Mouse (Mus musculus) thymus, adult 2 months (tissue): ENCODE measurements around the gene Olfr535. TPM values are rescaled to one million over a fixed set of nuclear protein-coding genes. Genes with fewer than 3 reads are reported as not detected.
"Not testable (repeated sequence)": the region's sequence is repeated elsewhere in the genome, so short reads cannot be mapped to it uniquely, and the experiment has no call there.

Experiments used
- DNase-seq: peaks from one replicate; pipeline ENCODE4 v3.0.0; 2021
- H3K27ac ChIP-seq: fragments of 200-500 bp; 2 replicates; pipeline ENCODE4 v1.5.1; 2012; ENCODE audit warnings: low read length, control low read depth; ENCODE audit not compliant: control insufficient read depth, insufficient read depth
- H3K27me3 ChIP-seq: fragments of 200-500 bp; 2 replicates; pipeline ENCODE4 v1.6.1; 2012; ENCODE audit warnings: mild to moderate bottlenecking, low read length, moderate library complexity, mixed read lengths; ENCODE audit not compliant: control insufficient read depth, insufficient read depth
- H3K36me3 ChIP-seq: fragments of 200-500 bp; 2 replicates; pipeline ENCODE4 v1.6.1; 2012; ENCODE audit warnings: mild to moderate bottlenecking, low read length, moderate library complexity; ENCODE audit not compliant: control insufficient read depth, insufficient read depth
- H3K4me1 ChIP-seq: fragments of 200-500 bp; replicated peaks from 2 replicates; pipeline ENCODE4 v1.6.1; 2012; ENCODE audit warnings: low read length; ENCODE audit not compliant: control insufficient read depth, insufficient read depth
- H3K4me3 ChIP-seq: fragments of 200-500 bp; 2 replicates; pipeline ENCODE4 v1.5.1; 2012; ENCODE audit warnings: mild to moderate bottlenecking, low read length, control low read depth, moderate library complexity; ENCODE audit not compliant: control insufficient read depth, insufficient read depth
- CTCF ChIP-seq: fragments of 200-500 bp; IDR thresholded peaks from 2 replicates; pipeline ENCODE4 v1.5.1; 2012; ENCODE audit warnings: mild to moderate bottlenecking, control low read depth, low read length, moderate library complexity, borderline replicate concordance; ENCODE audit not compliant: control insufficient read depth, poor library complexity, insufficient read depth; ENCODE audit errors: extremely low read depth
- POLR2A ChIP-seq: fragments of 200-500 bp; IDR thresholded peaks from 2 replicates; pipeline ENCODE4 v1.6.1; 2012; ENCODE audit warnings: mild to moderate bottlenecking, low read length, control low read depth, moderate library complexity; ENCODE audit not compliant: control insufficient read depth, poor library complexity, insufficient read depth; ENCODE audit errors: extremely low read depth
- WGBS: fragments of 180-500 bp; shearing (Covaris S2); methylation state at CpG from one replicate; pipeline ENCODE4 v1.1.7; 2018; 5-methylcytosine and 5-hydroxymethylcytosine counted together
- polyA plus RNA-seq: library from polyadenylated mRNA; depleted of rRNA; stranded (reverse); fragments of >200 nt; gene quantifications from 2 replicates; pipeline ENCODE4 v1.2.3, GENCODE M21; 2012; rRNA removed

Gene Olfr535
- 0.13 TPM in 1 of 2 replicates, not detected in the other for polyA plus RNA-seq

DNA sequence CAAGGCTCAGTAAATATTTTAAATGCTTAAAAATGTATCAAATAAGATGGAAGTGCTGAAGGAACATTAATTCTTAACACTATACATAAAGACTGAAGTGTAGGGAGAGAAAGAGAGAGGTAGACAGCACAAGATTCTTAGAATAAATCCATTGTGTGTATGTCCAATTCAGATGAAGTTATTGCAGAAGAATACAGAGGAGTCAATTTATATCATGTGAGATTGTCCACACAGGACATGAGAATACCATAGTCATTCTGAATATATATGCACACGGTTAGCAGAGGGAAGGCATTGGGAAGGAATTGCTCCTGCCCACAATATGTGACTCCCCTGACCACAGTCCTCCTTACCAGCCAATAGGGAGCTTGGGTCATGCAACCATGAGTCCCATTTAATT, at the start of gene Olfr535:
Gene Olfr535, plus strand, starts transcription at position 301 of the 400 bp plus-strand sequence.
- no peak for TF ChIP-seq POLR2A
- no peak for TF ChIP-seq CTCF
- Histone ChIP-seq H3K27ac (no peak within 1 kb of the TSS), H3K4me3 (no peak within 1 kb of the TSS), H3K4me1 (no peaks in the 10 kb centered on the region), H3K36me3 (no peaks in the 10 kb centered on the region), H3K27me3 (no peaks in the 10 kb centered on the region)
- WGBS, result 84% methylated on average over 1 of the region's 1 CpGs
- DNase-seq, result no peak

DNA sequence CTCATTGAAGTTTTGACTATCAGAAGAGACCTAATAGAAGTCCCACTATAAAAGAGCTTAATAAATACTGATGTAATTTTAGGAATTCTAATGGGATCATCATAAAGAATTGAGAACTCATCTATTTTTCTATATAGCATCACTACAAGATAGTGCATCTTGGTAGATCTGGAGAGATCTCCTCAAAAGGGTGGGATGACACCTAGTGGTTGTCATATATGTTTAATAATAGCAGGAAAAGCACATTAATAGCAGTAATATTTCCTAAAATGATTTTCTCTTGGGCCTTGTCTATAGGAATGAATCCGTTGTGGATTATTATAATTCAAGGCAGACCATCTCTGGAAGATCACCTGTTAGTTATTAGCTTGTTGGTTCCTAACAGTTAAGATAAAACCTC, 40.9 kb upstream of the Olfr535 start:
- H3K4me3 ChIP-seq, result no peak overlapping the region
- 88% methylated on average over 1 of the region's 1 CpGs for WGBS
- TF ChIP-seq POLR2A (no peak), CTCF (no peak)
- H3K27me3 ChIP-seq, result no peaks in the 10 kb centered on the region
- no peaks in the 10 kb centered on the region; the same call in 1 of the 2 replicates for H3K4me1 ChIP-seq
- no peak overlapping the region for H3K27ac ChIP-seq
- DNase-seq, result no peak
- no peaks in the 10 kb centered on the region for H3K36me3 ChIP-seq

DNA sequence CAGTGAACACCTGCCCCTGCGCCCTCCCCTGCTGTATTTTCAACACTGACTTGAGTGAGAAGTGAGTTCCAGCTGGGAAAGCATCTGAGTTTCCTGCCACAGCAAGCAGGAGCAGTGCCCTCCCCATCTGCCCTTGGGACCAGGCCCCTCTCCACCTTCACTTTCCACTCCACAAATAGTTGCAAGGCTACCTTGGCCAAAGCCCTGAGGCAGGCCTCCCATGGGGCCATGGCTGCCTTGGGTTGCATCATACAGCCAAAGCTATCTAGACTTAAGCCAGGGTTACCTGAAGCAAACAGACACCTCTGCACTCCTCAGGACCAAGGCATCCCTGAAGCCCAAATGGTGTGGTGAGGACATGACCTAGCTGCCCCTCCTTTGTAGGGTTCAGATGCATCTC, 20.9 kb upstream of the Olfr535 start, which contains the start of gene Olfr533:
Gene Olfr533, plus strand, starts transcription at position 301 of the 400 bp plus-strand sequence.
- 100% methylated on average over 1 of the region's 1 CpGs for WGBS
- DNase-seq, H3K27me3 ChIP-seq, H3K4me3 ChIP-seq, H3K36me3 ChIP-seq, H3K4me1 ChIP-seq, H3K27ac ChIP-seq: not testable (repeated sequence)

DNA sequence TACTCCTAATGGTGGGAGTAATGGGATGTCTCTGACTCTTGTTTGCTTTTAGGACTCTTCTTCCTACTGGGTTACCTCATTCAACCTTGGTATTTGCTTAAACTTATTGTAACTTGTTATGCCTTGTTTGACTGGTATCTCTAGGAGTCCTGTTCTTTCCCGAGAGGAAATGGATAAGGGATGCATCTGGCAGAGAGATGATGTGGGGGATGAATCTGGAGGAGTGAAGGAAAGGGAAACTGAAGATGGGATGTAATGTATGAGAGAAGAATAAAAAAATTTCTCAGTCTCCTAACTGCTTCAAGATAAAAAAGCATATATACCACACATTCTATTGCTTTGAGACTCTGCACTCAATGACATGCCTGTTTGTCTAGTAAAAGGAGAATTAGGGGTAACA, 6.1 kb upstream of the Olfr535 start:
- no peak overlapping the region for H3K27ac ChIP-seq
- 88% methylated on average over 1 of the region's 1 CpGs for WGBS
- DNase-seq, result no peak
- no peak for TF ChIP-seq POLR2A
- no peak for TF ChIP-seq CTCF
- no peaks in the 10 kb centered on the region for H3K27me3 ChIP-seq
- H3K36me3 ChIP-seq, result no peaks in the 10 kb centered on the region
- H3K4me3 ChIP-seq, result no peak overlapping the region
- no peaks in the 10 kb centered on the region for H3K4me1 ChIP-seq

DNA sequence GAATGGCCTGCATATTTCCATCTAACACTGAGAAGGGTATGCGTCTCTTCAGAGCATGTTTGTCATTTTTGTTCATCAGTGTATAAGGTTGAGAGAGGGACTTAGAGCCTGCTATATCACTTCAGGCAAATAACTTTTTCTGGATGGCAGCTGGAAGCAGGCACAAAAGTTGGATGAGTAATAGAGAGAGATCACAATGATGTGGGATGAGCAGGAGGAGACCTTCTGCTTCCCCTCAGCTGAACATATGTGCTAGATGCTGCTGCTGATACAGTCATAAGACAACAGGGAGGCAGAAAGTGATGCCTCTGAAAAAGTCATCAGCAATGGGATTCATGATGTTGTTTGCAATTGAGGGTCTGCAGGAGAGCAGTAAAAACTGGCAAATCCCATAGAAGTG, 5.3 kb upstream of the Olfr535 start:
- no peak for DNase-seq
- Histone ChIP-seq H3K36me3 (no peaks in the 10 kb centered on the region), H3K4me3 (no peak overlapping the region), H3K27ac (no peak overlapping the region), H3K4me1 (no peaks in the 10 kb centered on the region), H3K27me3 (no peaks in the 10 kb centered on the region)
- TF ChIP-seq POLR2A (no peak), CTCF (no peak)
- 92% methylated on average over 1 of the region's 1 CpGs for WGBS

DNA sequence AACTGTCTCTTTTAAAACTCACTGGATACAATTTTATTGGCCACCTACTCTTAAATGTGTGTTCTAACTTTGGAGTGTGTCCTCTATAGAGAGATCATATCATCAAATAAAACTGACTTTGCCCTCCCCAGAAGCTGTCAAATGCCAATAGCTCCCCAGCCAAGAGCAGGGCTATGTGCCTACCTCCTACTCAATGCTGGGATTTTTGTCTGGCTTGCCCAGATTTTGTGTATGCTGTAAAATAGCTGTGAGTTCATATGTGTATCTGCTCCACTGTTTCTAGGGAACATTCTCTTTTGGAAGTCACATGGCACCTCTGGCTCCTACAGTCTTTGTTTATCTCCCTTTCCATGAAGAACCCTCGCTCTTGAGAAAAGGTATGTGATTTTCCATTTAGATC, 5.0 kb downstream of the Olfr535 start:
- H3K4me1 ChIP-seq, result no peaks in the 10 kb centered on the region
- WGBS, result 98% methylated on average over 1 of the region's 1 CpGs
- H3K27ac ChIP-seq, result no peak overlapping the region
- no peaks in the 10 kb centered on the region for H3K27me3 ChIP-seq
- H3K4me3 ChIP-seq, result no peak overlapping the region
- TF ChIP-seq POLR2A (no peak), CTCF (no peak)
- no peaks in the 10 kb centered on the region for H3K36me3 ChIP-seq
- DNase-seq, result no peak

DNA sequence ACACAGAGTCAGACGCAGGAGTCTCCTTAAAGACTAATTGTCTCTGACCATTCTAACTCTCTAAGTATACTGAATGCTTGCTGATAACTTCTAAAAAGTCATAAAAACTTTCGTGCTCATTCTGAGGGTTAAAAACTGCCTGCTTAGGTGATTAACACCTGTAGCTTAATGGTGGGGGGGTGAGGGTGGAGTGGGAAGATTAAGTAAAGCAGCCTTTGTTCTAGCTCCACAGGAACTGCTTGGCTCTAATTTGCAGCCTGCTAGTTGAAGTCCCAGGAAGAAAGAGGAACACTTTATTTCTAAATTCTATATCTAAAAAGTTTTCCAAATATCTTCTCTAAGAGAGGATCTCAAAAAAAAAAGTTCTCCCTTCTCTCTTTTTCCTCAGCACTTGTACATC, 10.2 kb downstream of the Olfr535 start:
- TF ChIP-seq POLR2A (no peak), CTCF (no peak)
- WGBS, result 48% methylated on average over 2 of the region's 2 CpGs

More for the DNA sequence above, 10.2 kb downstream of the Olfr535 start:
- no peak overlapping the region for H3K27ac ChIP-seq
- H3K4me3 ChIP-seq, result no peak overlapping the region
- H3K4me1 ChIP-seq, result no peaks in the 10 kb centered on the region
- H3K36me3 ChIP-seq, result no peaks in the 10 kb centered on the region
- no peak for DNase-seq
- no peaks in the 10 kb centered on the region for H3K27me3 ChIP-seq
